Mouse (Mus musculus): ENCODE measurements around the gene Got2.

GRCm38 (mm10) chr8:95906738-95907137 lies 18.4 kb upstream of the Got2 start:
- TF ChIP-seq EP300 (IDR thresholded peaks at IDR 0.05) = no peak
- no peak for TF ChIP-seq CTCF (IDR thresholded peaks at IDR 0.05)

Data from lung, postnatal 0 days (tissue).